Mouse (Mus musculus) E14TG2a.4 (cell line): ENCODE data around the gene Gm6793.

Experiments
- CTCF ChIP-seq: conservative IDR thresholded peaks from 2 replicates; pipeline ENCODE4 v1.5.1; 2014; ENCODE audit warnings: low read length
- NANOG ChIP-seq: IDR thresholded peaks from 2 replicates; pipeline ENCODE4 v1.6.1; 2014; ENCODE audit warnings: borderline replicate concordance, low read length, mixed read lengths
- POU5F1 ChIP-seq: IDR thresholded peaks from 2 replicates; pipeline ENCODE4 v1.6.1; 2014; ENCODE audit warnings: low read length, borderline replicate concordance

GRCm38 (mm10) chr8:112029455-112029854 lies 14.6 kb upstream of the Gm6793 start:
- TF ChIP-seq CTCF (no peak), NANOG (no peak), POU5F1 (no peak)
